Mouse (Mus musculus): Measurements from ENCODE around the gene Zcchc17.

Gene Zcchc17

GRCm38 (mm10) chr4:130359486-130360237, at the start of gene Zcchc17, which contains the start of gene Snrnp40:
TSS of gene Zcchc17 (minus strand) at chr4:130359943.
TSS of gene Snrnp40 (plus strand) at chr4:130360132.
- peak; percentile 100 for DNase-seq

GRCm38 (mm10) chr4:130391265-130391664, 31.5 kb upstream of the Zcchc17 start:
- DNase-seq, result no peak

DNA sequence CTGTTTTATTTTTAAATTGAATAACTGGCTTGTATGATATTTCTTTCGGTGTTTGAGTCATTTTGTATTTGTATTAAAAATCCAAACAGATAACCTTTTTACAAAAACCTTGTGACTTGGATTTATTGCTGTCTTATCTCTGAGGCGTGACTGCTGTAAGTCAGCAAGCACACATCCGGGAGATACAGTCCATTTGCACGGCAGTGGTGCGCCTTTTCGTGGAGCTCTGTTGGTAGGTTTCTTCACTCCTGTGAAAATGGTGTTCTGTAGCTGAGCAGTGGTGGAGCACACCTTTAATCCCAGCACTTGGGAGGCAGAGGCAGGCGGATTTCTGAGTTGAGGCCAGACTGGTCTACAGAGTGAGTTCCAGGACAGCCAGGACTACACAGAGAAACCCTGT, 30.2 kb upstream of the Zcchc17 start:
- DNase-seq, result no peak

GRCm38 (mm10) chr4:130389496-130389895, 29.8 kb upstream of the Zcchc17 start:
- peak; percentile 89 for DNase-seq

- peak; percentile 14 for DNase-seq
Measured at GRCm38 (mm10) chr4:130387256-130387655, 27.5 kb upstream of the Zcchc17 start.

GRCm38 (mm10) chr4:130380418-130380817, 20.7 kb upstream of the Zcchc17 start:
- no peak for DNase-seq

DNA sequence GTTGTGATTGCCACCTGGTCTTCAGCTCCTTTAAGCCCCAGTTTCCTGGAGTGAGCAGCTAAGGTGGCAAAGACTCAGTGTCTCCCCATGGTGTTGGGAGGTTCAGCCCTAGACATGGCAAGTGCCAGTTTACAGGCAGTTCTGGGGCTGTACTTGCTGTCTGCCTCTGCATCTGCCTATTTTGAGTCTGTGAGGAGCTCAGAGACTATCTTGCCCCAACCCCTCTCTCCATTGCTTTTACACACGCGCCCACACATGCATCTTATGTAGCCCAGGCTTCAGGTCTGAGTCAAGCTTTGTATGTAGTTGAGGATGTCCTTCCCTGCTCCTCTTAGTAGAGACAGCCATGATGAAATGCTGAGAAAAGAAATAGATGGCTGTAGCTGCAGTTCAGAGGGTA, 19.4 kb upstream of the Zcchc17 start:
- DNase-seq, result no peak

DNA sequence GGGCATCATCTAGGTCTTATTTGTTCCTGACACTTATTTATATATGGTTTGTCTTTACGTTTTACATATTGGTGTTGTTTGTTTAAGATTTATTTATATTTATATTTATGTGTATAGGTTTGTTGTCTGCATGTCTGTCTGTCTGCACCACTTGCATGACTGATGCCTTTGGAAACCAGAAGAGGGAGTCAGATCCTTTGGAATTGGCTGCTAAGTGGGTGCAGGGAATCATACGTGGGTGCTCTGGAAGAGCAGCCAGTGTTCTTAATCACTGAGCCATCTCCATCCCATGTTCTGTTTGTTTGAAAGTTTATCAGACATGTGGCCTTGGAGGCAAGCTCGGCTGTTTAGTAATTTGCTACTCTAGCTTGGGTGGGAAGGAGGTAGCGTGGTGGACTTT, 17.8 kb upstream of the Zcchc17 start:
- DNase-seq, result no peak

GRCm38 (mm10) chr4:130376675-130377074, 16.9 kb upstream of the Zcchc17 start:
- DNase-seq, result no peak

GRCm38 (mm10) chr4:130360238-130360590, 471 bp upstream of the Zcchc17 start:
- DNase-seq, result no peak

DNA sequence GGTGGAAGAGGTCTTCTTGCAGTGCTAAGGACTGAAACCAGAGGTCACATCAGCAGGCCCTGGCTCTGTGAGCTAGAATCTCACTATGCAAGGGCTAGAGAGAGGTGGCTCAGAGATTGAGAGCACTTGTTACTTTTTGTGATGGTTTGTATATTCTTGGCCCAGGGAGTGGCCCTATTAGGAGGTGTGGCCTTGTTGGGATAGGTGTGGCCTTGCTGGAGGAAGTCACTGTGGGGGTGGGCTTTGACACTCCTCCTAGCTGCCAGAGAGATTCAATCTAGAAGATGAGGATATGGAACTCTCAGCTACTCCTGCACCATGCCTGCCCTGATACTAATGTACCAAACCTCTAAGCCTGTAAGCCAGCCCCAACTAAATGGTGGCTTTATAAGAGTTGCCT, 1.8 kb downstream of the Zcchc17 start:
- DNase-seq, result no peak

- peak; percentile 18 for DNase-seq
Measured at GRCm38 (mm10) chr4:130352588-130352987, 7.2 kb downstream of the Zcchc17 start.

DNA sequence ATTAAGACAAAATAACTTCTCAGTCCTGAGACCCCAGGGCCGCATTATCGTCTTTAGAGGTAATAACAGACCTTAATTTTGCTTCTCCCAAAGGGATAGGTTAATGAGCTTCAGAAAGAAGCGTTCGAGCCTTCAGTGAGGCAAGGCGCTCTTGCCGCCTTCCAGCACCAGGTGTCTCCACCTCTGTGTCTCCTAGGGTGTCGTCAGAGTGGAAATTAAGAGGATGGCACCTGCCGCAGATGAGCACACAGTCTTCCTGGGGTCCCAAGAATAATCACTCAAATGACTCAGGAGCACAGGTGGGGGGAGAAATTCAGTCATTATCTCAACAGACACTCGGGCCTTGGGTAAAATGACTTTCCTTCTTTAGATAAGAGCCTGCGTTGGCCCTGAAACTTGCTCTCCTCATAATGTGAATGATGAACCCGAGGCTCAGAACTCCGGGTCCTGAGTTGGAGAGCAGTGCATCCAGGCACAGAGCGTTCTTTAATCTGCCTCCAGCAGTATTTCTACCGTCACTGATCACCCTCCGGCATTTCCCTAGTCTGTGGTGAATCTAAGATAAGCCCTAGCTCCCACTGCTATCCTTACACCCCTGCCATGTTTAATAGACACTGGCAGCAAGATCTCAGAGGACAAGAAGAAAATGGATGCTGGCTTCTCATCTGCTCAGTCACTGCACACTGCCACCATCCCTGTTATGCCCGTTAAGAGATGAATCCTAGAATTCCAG, 8.9 kb downstream of the Zcchc17 start:
- no peak for DNase-seq

DNA sequence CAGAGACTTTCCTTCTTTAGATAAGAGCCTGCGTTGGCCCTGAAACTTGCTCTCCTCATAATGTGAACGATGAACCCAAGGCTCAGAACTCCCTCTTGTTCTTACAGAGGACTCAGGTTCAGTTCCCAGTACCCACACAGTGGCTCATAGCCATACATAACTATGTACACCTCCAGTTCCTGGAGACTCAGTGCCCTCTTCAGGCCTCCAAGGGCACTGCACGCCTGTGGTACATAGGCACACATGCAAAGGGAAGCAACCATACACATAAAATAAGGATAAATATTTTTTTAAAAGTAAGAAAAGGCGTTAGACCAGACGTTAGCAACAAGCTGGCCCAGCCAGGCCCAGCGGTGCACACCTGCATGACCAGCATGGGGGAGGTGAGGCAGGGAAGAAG, 10.1 kb downstream of the Zcchc17 start:
- DNase-seq, result no peak

GRCm38 (mm10) chr4:130341691-130342090, 18.1 kb downstream of the Zcchc17 start:
- peak; percentile 55 for DNase-seq

DNA sequence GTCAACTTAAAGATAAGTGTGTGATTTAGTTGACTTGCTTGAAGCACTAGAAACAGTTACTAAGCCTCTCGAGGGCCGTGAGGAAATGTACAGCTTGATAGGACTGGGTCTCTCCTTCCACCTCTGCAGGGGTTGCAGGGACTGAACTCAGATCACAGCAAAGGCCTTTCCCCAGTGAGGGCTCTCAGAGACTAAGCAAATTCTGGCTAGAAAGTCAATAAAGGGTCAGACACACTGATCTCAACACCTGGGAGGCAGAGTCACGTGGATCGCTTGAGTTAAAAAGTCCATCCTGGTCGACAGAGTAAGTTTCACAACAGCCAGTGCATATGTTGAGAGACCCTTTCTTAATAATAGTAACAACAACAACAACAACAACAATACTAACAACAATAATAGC, 23.9 kb downstream of the Zcchc17 start:
- DNase-seq, result no peak

GRCm38 (mm10) chr4:130327366-130327765, 32.4 kb downstream of the Zcchc17 start:
- DNase-seq, result peak; percentile 43

DNA sequence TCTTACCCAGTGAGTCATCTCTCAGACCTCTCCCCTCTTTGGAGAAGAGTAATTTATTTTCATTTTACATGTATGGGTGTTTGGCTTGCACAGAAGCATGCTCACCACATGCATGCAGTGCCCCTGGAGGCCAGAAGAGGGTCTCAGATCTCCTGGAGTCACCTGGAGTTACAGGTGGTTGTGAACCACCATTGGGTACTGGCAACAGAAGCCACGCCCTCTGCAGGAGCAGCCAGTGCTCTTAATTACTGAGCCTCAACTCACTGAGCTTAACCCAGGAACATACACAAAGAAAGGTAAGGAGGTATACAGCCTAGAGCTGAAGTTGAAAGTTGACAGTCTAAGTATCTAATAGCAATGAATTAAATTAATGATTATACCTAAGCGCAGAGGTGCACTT, 34.3 kb downstream of the Zcchc17 start:
- DNase-seq, result no peak

- DNase-seq, result no peak
Measured at GRCm38 (mm10) chr4:130323607-130324006, 36.1 kb downstream of the Zcchc17 start.

DNA sequence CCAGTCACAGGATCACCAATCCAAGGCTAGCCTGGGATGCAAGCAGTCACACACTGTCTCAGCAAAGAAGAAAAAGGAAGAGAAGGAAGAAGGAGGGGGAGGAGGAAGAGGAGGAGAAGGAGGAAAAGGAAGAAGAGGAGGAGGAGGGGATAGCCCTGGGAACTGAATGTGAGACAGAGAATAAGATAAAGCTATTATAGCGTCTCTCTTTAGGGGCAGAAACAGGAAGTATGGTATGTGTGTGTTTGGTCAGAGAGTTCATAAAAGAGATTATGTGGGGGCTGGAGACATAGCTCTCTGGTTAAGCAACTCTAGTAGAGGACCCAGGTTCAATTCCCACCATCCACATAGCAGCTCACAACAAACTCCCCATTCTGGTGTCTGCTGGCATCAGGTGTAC, 36.6 kb downstream of the Zcchc17 start:
- no peak for DNase-seq

- DNase-seq, result no peak
Measured at GRCm38 (mm10) chr4:130322567-130322966, 37.2 kb downstream of the Zcchc17 start.

GRCm38 (mm10) chr4:130321640-130322039, 38.1 kb downstream of the Zcchc17 start:
- DNase-seq, result no peak

- no peak for DNase-seq
Measured at GRCm38 (mm10) chr4:130319564-130319963, 40.2 kb downstream of the Zcchc17 start.

DNA sequence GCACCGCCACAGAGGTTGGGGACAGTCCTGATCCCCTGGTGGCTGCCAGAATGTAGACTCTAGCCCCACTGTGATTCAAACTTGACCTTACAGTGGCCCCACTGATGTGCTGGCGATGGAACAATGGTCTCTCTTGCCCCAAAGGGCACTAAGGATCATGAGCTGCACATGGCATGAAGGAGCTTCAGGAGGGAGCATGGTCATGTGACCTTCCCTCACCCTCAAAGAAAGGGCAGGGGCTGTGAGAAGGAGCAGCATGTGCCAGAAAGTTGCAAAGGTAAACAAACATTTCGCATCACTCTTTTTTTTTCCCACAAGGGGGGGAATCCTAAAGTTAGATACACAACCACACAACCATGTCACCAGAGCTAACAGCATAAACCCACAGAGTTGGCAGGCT, 41.6 kb downstream of the Zcchc17 start:
- no peak for DNase-seq

Measured in kidney, postnatal 14 days (tissue).